Mouse (Mus musculus): ENCODE measurements around the gene Fubp1. TPM values are rescaled to one million over a fixed set of nuclear protein-coding genes. Genes with fewer than 3 reads are reported as not detected.

The Fubp1 gene
- polyA plus RNA-seq, 1 experiment from 2014 or later = 178 TPM

GRCm38 (mm10) chr3:152264830-152265229 is 54.6 kb downstream of the Fubp1 start:
- no peak for TF ChIP-seq CTCF (IDR thresholded peaks at IDR 0.05; ENCODE audit: low read depth)
- DNase-seq (ENCODE audit: low spot score) (no peak), ATAC-seq (replicated peaks; ENCODE audit: low FRiP score, low read depth) (no peak)
- no peaks in the 10 kb centered on the region for H3K36me3 ChIP-seq (ENCODE audit: insufficient read depth, low read length)
- H3K4me3 ChIP-seq (replicated peaks; ENCODE audit: low read depth, low read length) = peak overlapping the region; percentile 52; the same call in 1 of the 2 replicates
- H3K9ac ChIP-seq (ENCODE audit: low read depth, low read length) = peak overlapping the region; percentile 79; the same call in 1 of the 2 replicates
- no peaks in the 10 kb centered on the region for H3K9me3 ChIP-seq (replicated peaks; ENCODE audit: low read length)
- no peaks in the 10 kb centered on the region for H3K27me3 ChIP-seq (ENCODE audit: insufficient read depth, low read length)
- 0 out of 2 replicates have a peak, but pooled peaks cover 7% of the 10 kb centered on the region for H3K4me1 ChIP-seq (replicated peaks; ENCODE audit: insufficient read depth, low read length)
- H3K27ac ChIP-seq = no peak overlapping the region
- H3K4me2 ChIP-seq (ENCODE audit: low read length) = peak overlapping the region; percentile 90
- WGBS = 57% methylated on average over 12 of the region's 12 CpGs

GRCm38 (mm10) chr3:152265351-152266035 is 55.3 kb downstream of the Fubp1 start:
- H3K4me3 ChIP-seq (replicated peaks; ENCODE audit: low read depth, low read length) = peak overlapping the region; percentile 52
- H3K4me2 ChIP-seq (ENCODE audit: low read length) = peak overlapping the region; percentile 90
- 0 out of 2 replicates have a peak, but pooled peaks cover 7% of the 10 kb centered on the region for H3K4me1 ChIP-seq (replicated peaks; ENCODE audit: insufficient read depth, low read length)
- WGBS = 1% methylated on average over 60 of the region's 63 CpGs
- no peaks in the 10 kb centered on the region for H3K27me3 ChIP-seq (ENCODE audit: insufficient read depth, low read length)
- peak overlapping the region; percentile 58 for H3K27ac ChIP-seq
- no peak for TF ChIP-seq CTCF (IDR thresholded peaks at IDR 0.05; ENCODE audit: low read depth)
- no peaks in the 10 kb centered on the region for H3K9me3 ChIP-seq (replicated peaks; ENCODE audit: low read length)
- ATAC-seq (replicated peaks; ENCODE audit: low FRiP score, low read depth) = peak; percentile 84
- peak overlapping the region; percentile 79 for H3K9ac ChIP-seq (ENCODE audit: low read depth, low read length)
- H3K36me3 ChIP-seq (ENCODE audit: insufficient read depth, low read length) = no peaks in the 10 kb centered on the region
- peak; percentile 81 for DNase-seq (ENCODE audit: low spot score)

GRCm38 (mm10) chr3:152266036-152266421 is 55.8 kb downstream of the Fubp1 start, which contains the start of gene Nexn:
Nexn (minus strand) TSS chr3:152266350.
- Histone ChIP-seq H3K4me2 (ENCODE audit: low read length) (peak within 1 kb of the TSS; percentile 90), H3K9ac (ENCODE audit: low read depth, low read length) (peak within 1 kb of the TSS; percentile 79), H3K27ac (peak within 1 kb of the TSS; percentile 58), H3K27me3 (ENCODE audit: insufficient read depth, low read length) (no peaks in the 10 kb centered on the region), H3K4me1 (replicated peaks; ENCODE audit: insufficient read depth, low read length) (0 out of 2 replicates have a peak, but pooled peaks cover 7% of the 10 kb centered on the region), H3K9me3 (replicated peaks; ENCODE audit: low read length) (no peaks in the 10 kb centered on the region), H3K36me3 (ENCODE audit: insufficient read depth, low read length) (no peaks in the 10 kb centered on the region), H3K4me3 (replicated peaks; ENCODE audit: low read depth, low read length) (peak within 1 kb of the TSS; percentile 52)
- WGBS = 4% methylated on average over 13 of the region's 13 CpGs
- ATAC-seq (replicated peaks; ENCODE audit: low FRiP score, low read depth) (peak; percentile 14; the same call in 1 of the 2 replicates), DNase-seq (ENCODE audit: low spot score) (no peak)
- no peak for TF ChIP-seq CTCF (IDR thresholded peaks at IDR 0.05; ENCODE audit: low read depth)

GRCm38 (mm10) chr3:152268099-152268498 is 57.9 kb downstream of the Fubp1 start:
- TF ChIP-seq CTCF (IDR thresholded peaks at IDR 0.05; ENCODE audit: low read depth) = no peak
- no peak overlapping the region for H3K4me3 ChIP-seq (replicated peaks; ENCODE audit: low read depth, low read length)
- ATAC-seq (replicated peaks; ENCODE audit: low FRiP score, low read depth) (no peak), DNase-seq (ENCODE audit: low spot score) (no peak)
- 92% methylated on average over 14 of the region's 14 CpGs for WGBS
- no peak overlapping the region for H3K27ac ChIP-seq
- H3K9ac ChIP-seq (ENCODE audit: low read depth, low read length) = no peak overlapping the region
- H3K4me2 ChIP-seq (ENCODE audit: low read length) = no peak overlapping the region
- H3K27me3 ChIP-seq (ENCODE audit: insufficient read depth, low read length) = no peaks in the 10 kb centered on the region
- 0 out of 2 replicates have a peak, but pooled peaks cover 3% of the 10 kb centered on the region for H3K4me1 ChIP-seq (replicated peaks; ENCODE audit: insufficient read depth, low read length)
- no peaks in the 10 kb centered on the region for H3K9me3 ChIP-seq (replicated peaks; ENCODE audit: low read length)
- H3K36me3 ChIP-seq (ENCODE audit: insufficient read depth, low read length) = no peaks in the 10 kb centered on the region

- no peak overlapping the region for H3K9ac ChIP-seq (ENCODE audit: low read depth, low read length)
- H3K9me3 ChIP-seq (replicated peaks; ENCODE audit: low read length) = no peaks in the 10 kb centered on the region
- H3K27me3 ChIP-seq (ENCODE audit: insufficient read depth, low read length) = no peaks in the 10 kb centered on the region
- WGBS = 89% methylated on average over 10 of the region's 10 CpGs
- no peak overlapping the region for H3K4me2 ChIP-seq (ENCODE audit: low read length)
- H3K4me3 ChIP-seq (replicated peaks; ENCODE audit: low read depth, low read length) = no peak overlapping the region
- no peaks in the 10 kb centered on the region for H3K4me1 ChIP-seq (replicated peaks; ENCODE audit: insufficient read depth, low read length)
- TF ChIP-seq CTCF (IDR thresholded peaks at IDR 0.05; ENCODE audit: low read depth) = no peak
- no peaks in the 10 kb centered on the region for H3K36me3 ChIP-seq (ENCODE audit: insufficient read depth, low read length)
- H3K27ac ChIP-seq = no peak overlapping the region
- ATAC-seq (replicated peaks; ENCODE audit: low FRiP score, low read depth) (no peak), DNase-seq (ENCODE audit: low spot score) (no peak)
These were observed 61.0 kb downstream of the Fubp1 start for GRCm38 (mm10) chr3:152271071-152271710.

- WGBS = 84% methylated on average over 6 of the region's 6 CpGs
- TF ChIP-seq CTCF (IDR thresholded peaks at IDR 0.05; ENCODE audit: low read depth) = no peak
- Histone ChIP-seq H3K9me3 (replicated peaks; ENCODE audit: low read length) (no peaks in the 10 kb centered on the region), H3K27me3 (ENCODE audit: insufficient read depth, low read length) (no peaks in the 10 kb centered on the region), H3K4me1 (replicated peaks; ENCODE audit: insufficient read depth, low read length) (no peaks in the 10 kb centered on the region), H3K4me3 (replicated peaks; ENCODE audit: low read depth, low read length) (no peak overlapping the region), H3K27ac (no peak overlapping the region), H3K36me3 (ENCODE audit: insufficient read depth, low read length) (no peaks in the 10 kb centered on the region), H3K9ac (ENCODE audit: low read depth, low read length) (no peak overlapping the region), H3K4me2 (ENCODE audit: low read length) (no peak overlapping the region)
- DNase-seq (ENCODE audit: low spot score) (no peak), ATAC-seq (replicated peaks; ENCODE audit: low FRiP score, low read depth) (no peak)
These were observed 61.7 kb downstream of the Fubp1 start for GRCm38 (mm10) chr3:152271876-152272275.
